Mouse (Mus musculus): ENCODE measurements at regions not wholly inside any gene's neighbourhood (a gene's known extent, or its start where the extent isn't known, plus 50 kb on each side); places are given as distances from the start of the nearest gene placed in this dataset.

- peak in 1 of 2 experiments; percentile 15 for DNase-seq (ENCODE audit: low spot score in 2 of 2)
Measured at GRCm38 (mm10) chr3:158707411-158707810, 145.4 kb upstream of the Lrrc7 start.

GRCm38 (mm10) chr3:158694936-158695335 lies 132.9 kb upstream of the Lrrc7 start:
- DNase-seq (ENCODE audit: low spot score in 2 of 2): no peak

- DNase-seq (ENCODE audit: low spot score in 2 of 2): no peak
Measured at GRCm38 (mm10) chr3:158690686-158691085, 128.7 kb upstream of the Lrrc7 start.

- no peak for DNase-seq (ENCODE audit: low spot score in 2 of 2)
Measured at GRCm38 (mm10) chr3:158645676-158646075, 83.7 kb upstream of the Lrrc7 start.

All from left cerebral cortex, adult 9 months (tissue).